Mouse (Mus musculus) right cerebral cortex, postnatal 14 days (tissue): Measurements from ENCODE around the gene Cox7a1.

Source experiments
- DNase-seq: peaks from one replicate; pipeline ENCODE4 v3.0.0; 2022

Gene Cox7a1

DNA sequence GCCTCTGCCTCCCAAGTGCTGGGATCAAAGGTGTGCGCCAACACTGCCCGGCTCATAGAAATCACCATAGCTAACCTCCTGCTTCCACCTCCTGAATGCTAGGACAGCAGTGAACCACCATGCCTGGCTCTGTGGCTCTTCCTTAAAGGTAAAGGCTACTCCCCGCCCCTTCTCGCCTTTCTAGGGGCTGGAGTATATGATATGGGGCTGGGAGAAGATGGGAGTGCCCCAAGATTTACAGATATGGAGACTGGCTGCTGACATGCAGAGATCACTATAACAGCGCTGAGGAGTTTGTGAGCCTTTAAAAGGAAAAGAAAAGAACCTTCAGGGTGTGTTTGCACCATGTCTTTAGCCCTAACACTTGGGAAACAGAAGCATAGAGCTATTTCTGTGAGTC is 38.3 kb downstream of the Cox7a1 start:
- no peak for DNase-seq

DNA sequence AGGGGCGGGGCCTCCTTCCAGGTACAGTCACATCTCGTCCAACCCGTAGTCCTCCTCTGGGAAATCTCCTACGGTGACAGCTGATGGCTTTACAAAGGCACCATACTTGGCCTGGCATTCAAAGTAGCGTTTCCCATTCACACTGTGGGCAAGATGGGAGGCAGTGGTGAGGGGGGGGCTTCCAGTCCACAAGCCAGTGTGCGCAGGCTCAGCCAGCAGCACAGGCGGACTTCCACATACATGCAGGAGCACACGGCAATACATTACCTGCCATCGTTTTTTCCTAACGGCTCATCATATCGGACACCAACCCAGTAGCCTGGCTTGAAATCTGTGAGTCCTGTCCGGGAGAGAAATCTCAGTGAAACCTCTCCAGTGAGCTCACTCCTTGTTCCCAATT is 40.3 kb downstream of the Cox7a1 start:
- DNase-seq, result no peak

DNA sequence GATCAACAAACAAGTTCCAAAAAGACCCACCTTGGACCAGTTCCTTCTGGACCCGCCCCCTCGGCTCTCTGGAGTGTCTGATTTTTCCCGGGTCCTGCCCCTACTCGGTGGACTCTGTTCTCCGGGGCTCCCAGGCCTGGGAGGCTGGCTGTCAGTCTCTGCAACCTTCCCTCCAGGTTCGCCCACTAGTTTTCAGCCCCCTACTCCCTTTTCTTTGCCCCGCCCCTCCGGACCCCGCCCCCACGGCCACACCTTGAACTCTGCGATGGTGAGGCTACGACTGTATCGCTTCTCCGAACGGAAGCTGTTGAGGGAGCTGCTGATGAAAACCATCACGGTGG is 47.4 kb downstream of the Cox7a1 start:
- no peak for DNase-seq

DNA sequence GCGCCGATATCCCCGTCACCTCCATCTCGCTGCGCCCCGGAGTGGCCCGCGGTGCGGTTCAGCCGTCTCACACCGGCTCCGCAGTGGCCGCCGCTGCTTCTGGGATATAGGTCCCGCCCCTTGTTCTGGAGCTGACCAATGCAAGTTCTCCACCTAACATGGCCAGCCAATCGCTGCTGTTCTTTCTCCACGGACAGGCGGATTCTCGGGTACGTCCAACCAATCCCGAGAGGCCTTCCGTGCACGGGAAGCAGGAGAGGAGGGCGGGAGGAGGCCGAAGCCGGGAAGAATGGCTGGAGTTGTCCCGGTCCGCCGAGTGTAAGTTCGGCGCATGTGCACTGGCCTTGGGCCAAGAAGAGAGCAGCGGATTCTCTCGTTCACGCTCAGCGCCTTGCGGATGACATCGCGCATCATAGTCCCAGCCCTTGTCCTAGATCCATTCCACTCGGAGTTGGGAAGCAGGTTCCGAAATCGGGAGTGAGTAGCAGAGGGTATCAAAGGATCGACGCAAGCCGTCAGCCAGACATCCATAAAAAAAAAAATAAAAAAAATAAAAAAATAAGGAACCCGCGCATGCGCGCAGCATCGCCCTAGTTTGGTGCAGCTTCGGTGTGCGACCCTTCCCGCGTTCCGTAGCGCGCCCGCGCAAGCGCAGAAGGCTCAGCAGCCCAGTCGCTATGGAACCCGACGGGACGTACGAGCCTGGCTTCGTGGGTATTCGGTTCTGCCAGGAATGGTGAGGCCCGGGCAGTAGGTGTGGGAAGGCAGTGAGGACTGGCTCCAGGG is 47.9 kb downstream of the Cox7a1 start, which contains the start of the genes Polr2i and Tbcb:
Gene Polr2i, plus strand, starts transcription at position 280 of the 786 bp plus-strand sequence.
Gene Tbcb, minus strand, starts transcription at position 604 of the 786 bp plus-strand sequence.
- DNase-seq, result peak; percentile 98

DNA sequence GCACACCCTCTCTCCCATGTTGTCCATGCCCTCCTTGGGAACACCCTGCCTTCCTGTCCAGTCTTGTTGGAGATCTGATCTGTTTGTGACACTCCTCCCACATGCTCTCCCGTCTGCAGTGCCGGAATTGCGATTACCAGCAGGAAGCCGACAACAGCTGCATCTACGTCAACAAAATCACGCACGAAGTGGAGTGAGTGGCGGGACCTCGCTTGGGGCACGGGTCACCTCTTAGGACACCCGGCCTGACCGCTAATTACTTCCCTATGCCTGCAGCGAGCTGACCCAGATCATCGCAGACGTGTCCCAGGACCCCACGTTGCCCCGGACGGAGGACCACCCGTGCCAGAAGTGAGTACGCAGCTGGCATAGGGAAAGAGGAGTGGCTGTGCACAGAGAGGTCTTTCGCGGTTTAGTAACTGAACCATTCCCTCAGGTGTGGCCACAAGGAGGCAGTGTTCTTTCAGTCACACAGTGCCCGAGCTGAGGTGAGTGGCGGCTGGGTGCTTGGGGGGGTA is 48.7 kb downstream of the Cox7a1 start:
- peak; percentile 68 for DNase-seq

DNA sequence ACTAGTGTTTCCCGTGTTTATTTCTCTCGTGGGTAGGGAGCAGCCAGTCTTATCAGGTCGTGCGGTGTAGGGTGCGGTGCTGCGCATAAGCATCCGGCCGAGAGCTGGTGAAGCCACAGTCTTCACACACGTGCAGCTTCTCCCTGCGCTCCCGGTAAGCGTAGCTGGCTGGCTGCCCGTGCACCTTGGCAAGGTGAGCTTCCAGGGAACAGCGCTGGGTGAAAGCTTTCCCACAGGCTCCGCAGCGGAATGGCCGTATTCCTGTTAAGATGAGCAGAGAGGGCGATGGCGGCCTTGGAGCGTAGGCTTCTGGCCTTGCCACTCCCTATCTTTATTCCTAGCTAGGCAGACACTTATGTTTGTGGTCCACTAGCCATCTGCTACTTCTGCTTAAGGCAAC is 49.4 kb downstream of the Cox7a1 start:
- DNase-seq, result peak; percentile 42

DNA sequence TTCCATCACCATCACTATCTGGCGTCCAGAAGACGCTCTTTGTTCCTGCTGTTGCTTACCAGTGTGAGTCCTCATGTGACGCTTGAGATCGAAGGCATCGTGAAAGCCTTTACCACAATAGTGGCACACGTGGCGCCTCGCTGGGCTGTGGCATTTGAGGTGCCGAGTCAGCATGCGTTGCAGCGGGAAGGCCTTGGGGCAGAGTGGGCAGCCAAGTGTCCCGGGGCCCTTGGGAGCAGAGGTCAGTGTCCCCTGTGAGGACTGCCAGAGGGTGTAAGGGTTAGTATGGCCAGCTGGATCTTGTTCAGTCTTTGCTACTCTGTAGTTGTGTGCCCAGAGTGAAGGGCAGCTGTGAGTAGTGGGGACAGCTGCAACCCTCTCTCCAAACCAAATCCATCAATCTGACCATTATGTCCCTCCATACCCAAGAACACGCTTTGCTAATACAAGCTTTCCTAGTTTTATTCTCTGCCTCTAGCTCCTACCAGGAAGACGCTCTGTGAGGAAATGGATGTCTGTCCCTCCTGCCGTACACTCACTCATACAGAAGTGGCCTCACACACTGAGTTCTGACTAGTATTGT is 50.4 kb downstream of the Cox7a1 start:
- no peak for DNase-seq

DNA sequence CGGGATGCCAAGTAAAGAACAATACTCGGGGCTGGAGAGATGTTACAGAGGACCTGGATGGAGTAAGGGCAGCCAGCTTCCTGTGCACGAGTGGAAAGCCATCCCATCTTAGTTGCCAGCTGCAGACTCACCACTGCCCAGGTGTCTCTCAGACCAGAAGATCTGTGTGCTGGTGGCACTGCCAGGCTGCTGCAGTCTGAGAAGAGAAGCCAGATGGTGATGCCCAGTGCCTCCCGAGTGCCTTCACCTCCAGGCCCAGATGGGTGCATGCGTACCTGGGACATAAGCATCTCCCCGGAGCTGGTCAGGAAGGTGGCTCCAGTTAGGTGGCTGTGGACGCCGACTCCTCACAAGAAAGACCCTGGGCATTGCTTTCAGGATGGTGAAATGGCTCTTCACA is 51.1 kb downstream of the Cox7a1 start:
- no peak for DNase-seq

DNA sequence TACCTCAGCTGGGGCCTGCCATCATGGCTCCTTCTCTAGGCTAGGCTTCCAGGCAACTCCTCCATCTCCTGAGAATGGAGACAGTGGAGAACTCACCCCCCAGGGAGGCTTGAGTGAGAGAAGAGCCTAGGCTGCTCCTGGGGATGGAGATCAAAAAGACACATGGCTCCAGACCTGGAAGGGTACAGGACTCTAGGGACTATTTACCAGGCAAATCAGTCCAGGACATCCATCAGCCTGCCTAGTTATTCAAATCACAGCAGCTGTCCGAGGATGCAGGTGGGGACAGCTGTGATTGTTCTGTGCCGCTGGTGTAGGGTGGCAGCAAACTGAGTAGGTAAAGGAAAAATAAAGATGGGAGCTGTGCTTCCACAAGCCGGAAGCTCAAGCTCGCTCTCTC is 51.7 kb downstream of the Cox7a1 start, which contains the start of gene Ovol3:
Gene Ovol3, minus strand, starts transcription at position 101 of the 400 bp plus-strand sequence.
- no peak for DNase-seq
